Mouse (Mus musculus) cerebellum, adult 2 months (tissue): Measurements from ENCODE around the gene Syt16.
A peak's percentile ranks its signal among the peaks of the same experiment; 100 is the strongest.

ENCODE experiments used
- CTCF ChIP-seq: fragments of 200-500 bp; IDR thresholded peaks from 2 replicates; pipeline ENCODE4 v1.5.1; 2011; ENCODE audit warnings: low read depth, mild to moderate bottlenecking, control low read depth, low read length, moderate library complexity, borderline replicate concordance; ENCODE audit not compliant: insufficient read depth
- POLR2A ChIP-seq: fragments of 200-500 bp; IDR thresholded peaks from 2 replicates; pipeline ENCODE4 v1.6.1; 2011; ENCODE audit warnings: low read length, control low read depth, borderline replicate concordance; ENCODE audit not compliant: insufficient read depth

DNA sequence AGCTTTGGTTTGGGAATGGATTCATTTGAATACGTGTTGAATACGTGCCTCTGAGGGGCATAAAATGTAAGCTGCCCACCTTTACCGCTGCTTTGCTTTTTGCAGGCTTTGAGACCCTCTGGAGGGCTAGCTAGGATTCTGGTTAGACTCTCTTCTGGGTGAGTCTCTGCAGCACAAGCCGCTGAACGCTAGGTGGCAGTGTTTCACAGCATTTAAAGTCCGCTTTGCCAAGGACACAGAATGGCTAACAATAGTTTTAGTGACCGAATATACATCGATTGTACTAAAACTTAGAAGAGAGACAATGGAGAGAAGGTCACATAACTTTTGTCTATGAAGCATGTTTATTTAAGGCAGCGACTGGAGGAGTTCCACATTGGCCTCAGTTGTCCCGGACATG lies 322.9 kb downstream of the Syt16 start:
- TF ChIP-seq CTCF (peak; percentile 92), POLR2A (no peak)
